Mouse (Mus musculus): Measurements from ENCODE around the gene Cacna2d3.

- TF ChIP-seq CTCF (conservative IDR thresholded peaks at IDR 0.05; ENCODE audit: insufficient read depth, insufficient read length, low read depth, low read length) (no peak), POLR2A (IDR thresholded peaks at IDR 0.05; ENCODE audit: low read depth, low read length) (no peak)
These were observed 712.0 kb downstream of the Cacna2d3 start for GRCm38 (mm10) chr14:29009644-29010043.

All from kidney, adult 2 months (tissue).